Mouse (Mus musculus) stomach, embryonic 14.5 days (tissue): ENCODE measurements around the gene Mob1b. TPM values are rescaled to one million over a fixed set of nuclear protein-coding genes. Genes with fewer than 3 reads are reported as not detected.

Source experiments
- ATAC-seq: fragments of 200-750 bp; cut with Nextera tagmentation; 2 replicates; pipeline ENCODE4 v1.8.0; 2017; ENCODE audit warnings: low read depth, moderate TSS enrichment; ENCODE audit not compliant: insufficient number of reproducible peaks, insufficient read depth, low FRiP score
- H3K27ac ChIP-seq: fragments of 300-500 bp; sonication (generic); 2 replicates; pipeline ENCODE4 v1.5.1; 2014; ENCODE audit warnings: mild to moderate bottlenecking, low read length, moderate library complexity, mixed read lengths
- H3K27me3 ChIP-seq: fragments of 300-500 bp; sonication (generic); 2 replicates; pipeline ENCODE4 v1.6.1; 2014; ENCODE audit warnings: low read length, control low read depth, mixed read lengths; ENCODE audit not compliant: control insufficient read depth, insufficient read depth
- H3K36me3 ChIP-seq: fragments of 300-500 bp; sonication (generic); 2 replicates; pipeline ENCODE4 v1.6.1; 2014; ENCODE audit warnings: mild to moderate bottlenecking, control low read depth, low read length, moderate library complexity, mixed read lengths; ENCODE audit not compliant: control insufficient read depth, insufficient read depth
- H3K4me1 ChIP-seq: fragments of 300-500 bp; sonication (generic); 2 replicates; pipeline ENCODE4 v1.6.1; 2014; ENCODE audit warnings: low read length, control low read depth, mixed read lengths; ENCODE audit not compliant: control insufficient read depth, insufficient read depth
- H3K4me2 ChIP-seq: fragments of 300-500 bp; sonication (generic); replicated peaks from 2 replicates; pipeline ENCODE4 v1.6.1; 2014; ENCODE audit warnings: low read depth, low read length, control low read depth
- H3K4me3 ChIP-seq: fragments of 300-500 bp; sonication (generic); 2 replicates; pipeline ENCODE4 v1.5.1; 2014; ENCODE audit warnings: low read depth, low read length, control low read depth
- H3K9ac ChIP-seq: fragments of 300-500 bp; sonication (generic); replicated peaks from 2 replicates; pipeline ENCODE4 v1.6.1; 2014; ENCODE audit warnings: low read depth, mild to moderate bottlenecking, control low read depth, low read length, moderate library complexity, mixed read lengths
- H3K9me3 ChIP-seq: fragments of 300-500 bp; sonication (generic); 2 replicates; pipeline ENCODE4 v1.6.1; 2016; ENCODE audit warnings: low read depth, low read length, control low read depth; ENCODE audit not compliant: control insufficient read depth
- WGBS: fragments of 180-500 bp; shearing (Covaris S2); extraction: QIAGEN DNeasy Blood & Tissue Kit; methylation state at CpG from one replicate; pipeline ENCODE4 v1.1.7; 2014; 5-methylcytosine and 5-hydroxymethylcytosine counted together
- polyA plus RNA-seq: library from polyadenylated mRNA; unstranded; fragments of >200 nt; fragmentation: Nextera tagmentation; extraction: Ambion mirVana; gene quantifications from 2 replicates; pipeline ENCODE4 v1.2.1, GENCODE M21; 2014

Mob1b gene
- polyA plus RNA-seq, 1 experiment from 2014 or later: 19.0 TPM

GRCm38 (mm10) chr5:88693057-88693456 is 27.6 kb upstream of the Mob1b start:
- no peak overlapping the region for H3K27ac ChIP-seq
- H3K4me1 ChIP-seq: 0 out of 2 replicates have a peak, but pooled peaks cover 3% of the 10 kb centered on the region
- H3K36me3 ChIP-seq: no peaks in the 10 kb centered on the region
- H3K9me3 ChIP-seq: no peaks in the 10 kb centered on the region
- no peak overlapping the region for H3K4me2 ChIP-seq
- H3K27me3 ChIP-seq: no peaks in the 10 kb centered on the region
- no peak for ATAC-seq
- H3K4me3 ChIP-seq: no peak overlapping the region
- no peak overlapping the region for H3K9ac ChIP-seq

- Histone ChIP-seq H3K4me2 (no peak overlapping the region), H3K9me3 (no peaks in the 10 kb centered on the region), H3K4me1 (no peaks in the 10 kb centered on the region), H3K36me3 (no peaks in the 10 kb centered on the region), H3K27me3 (no peaks in the 10 kb centered on the region), H3K27ac (no peak overlapping the region), H3K9ac (no peak overlapping the region), H3K4me3 (no peak overlapping the region)
- 81% methylated on average over 5 of the region's 5 CpGs for WGBS
- no peak for ATAC-seq
Measured at GRCm38 (mm10) chr5:88697291-88697690, 23.4 kb upstream of the Mob1b start.

- Histone ChIP-seq H3K9ac (no peak overlapping the region), H3K4me1 (no peaks in the 10 kb centered on the region)
Measured at GRCm38 (mm10) chr5:88699251-88699913, 21.3 kb upstream of the Mob1b start.

GRCm38 (mm10) chr5:88702041-88702440 is 18.6 kb upstream of the Mob1b start:
- Histone ChIP-seq H3K4me2 (no peak overlapping the region), H3K36me3 (no peaks in the 10 kb centered on the region), H3K4me3 (no peak overlapping the region), H3K9me3 (no peaks in the 10 kb centered on the region), H3K4me1 (no peaks in the 10 kb centered on the region), H3K9ac (no peak overlapping the region), H3K27ac (no peak overlapping the region), H3K27me3 (no peaks in the 10 kb centered on the region)
- WGBS: 59% methylated on average over 4 of the region's 4 CpGs
- ATAC-seq: no peak

More at GRCm38 (mm10) chr5:88699251-88699913, 21.3 kb upstream of the Mob1b start:
- no peak overlapping the region for H3K4me3 ChIP-seq
- no peaks in the 10 kb centered on the region for H3K9me3 ChIP-seq
- WGBS: 62% methylated on average over 4 of the region's 4 CpGs
- H3K27me3 ChIP-seq: no peaks in the 10 kb centered on the region
- H3K36me3 ChIP-seq: no peaks in the 10 kb centered on the region
- no peak overlapping the region for H3K4me2 ChIP-seq
- ATAC-seq: 0 out of 2 replicates have a peak, but pooled peaks have one; percentile 71
- no peak overlapping the region for H3K27ac ChIP-seq

- Histone ChIP-seq H3K9me3 (no peaks in the 10 kb centered on the region), H3K36me3 (no peaks in the 10 kb centered on the region), H3K4me2 (no peak overlapping the region), H3K4me3 (no peak overlapping the region), H3K27me3 (no peaks in the 10 kb centered on the region), H3K9ac (no peak overlapping the region), H3K4me1 (no peaks in the 10 kb centered on the region), H3K27ac (no peak overlapping the region)
- 86% methylated on average over 4 of the region's 4 CpGs for WGBS
- ATAC-seq: no peak
Measured at GRCm38 (mm10) chr5:88703551-88703950, 17.1 kb upstream of the Mob1b start.

- Histone ChIP-seq H3K27ac (peak overlapping the region; percentile 58), H3K4me3 (no peak overlapping the region)
Measured at GRCm38 (mm10) chr5:88711128-88711527, 9.5 kb upstream of the Mob1b start.

GRCm38 (mm10) chr5:88711618-88712224 is 8.9 kb upstream of the Mob1b start:
- Histone ChIP-seq H3K36me3 (no peaks in the 10 kb centered on the region), H3K9ac (no peak overlapping the region), H3K4me2 (no peak overlapping the region), H3K9me3 (no peaks in the 10 kb centered on the region), H3K4me1 (0 out of 2 replicates have a peak, but pooled peaks cover 6% of the 10 kb centered on the region), H3K27me3 (no peaks in the 10 kb centered on the region), H3K27ac (peak overlapping the region; percentile 58; the same call in 1 of the 2 replicates), H3K4me3 (no peak overlapping the region)
- WGBS: 23% methylated on average over 10 of the region's 10 CpGs
- ATAC-seq: peak; percentile 54; the same call in 1 of the 2 replicates

More at GRCm38 (mm10) chr5:88711128-88711527, 9.5 kb upstream of the Mob1b start:
- H3K4me1 ChIP-seq: 0 out of 2 replicates have a peak, but pooled peaks cover 6% of the 10 kb centered on the region
- H3K4me2 ChIP-seq: no peak overlapping the region
- no peaks in the 10 kb centered on the region for H3K36me3 ChIP-seq
- no peaks in the 10 kb centered on the region for H3K9me3 ChIP-seq
- ATAC-seq: peak; percentile 64; the same call in 1 of the 2 replicates
- H3K9ac ChIP-seq: no peak overlapping the region
- no peaks in the 10 kb centered on the region for H3K27me3 ChIP-seq

- no peak for ATAC-seq
- H3K4me3 ChIP-seq: no peak overlapping the region
- H3K36me3 ChIP-seq: no peaks in the 10 kb centered on the region
- no peak overlapping the region for H3K9ac ChIP-seq
- H3K4me2 ChIP-seq: no peak overlapping the region
- no peaks in the 10 kb centered on the region for H3K9me3 ChIP-seq
- H3K4me1 ChIP-seq: 0 out of 2 replicates have a peak, but pooled peaks cover 6% of the 10 kb centered on the region
- no peaks in the 10 kb centered on the region for H3K27me3 ChIP-seq
- 63% methylated on average over 6 of the region's 6 CpGs for WGBS
- H3K27ac ChIP-seq: peak overlapping the region; percentile 3; the same call in 1 of the 2 replicates
Measured at GRCm38 (mm10) chr5:88712328-88712727, 8.3 kb upstream of the Mob1b start.
